8 mouse cellular contexts compared by ENCODE assay signal in genomic region chr9:21090972-21091706, GRCm38 (mm10). TPM values are rescaled to one million over a fixed set of nuclear protein-coding genes. Genes with fewer than 3 reads are reported as not detected.
DNase-seq lines count a peak whose midpoint lies in the region; ATAC-seq and TF ChIP-seq lines count a peak whose summit lies in the region.

No protein-coding gene starts in this region.

- ATAC-seq in lung, embryonic 16.5 days (ENCODE audit: low read depth) = peak; percentile 2; the same call in 1 of the 2 replicates
- ATAC-seq in intestine, embryonic 15.5 days = peak; percentile 58
- ATAC-seq in midbrain, postnatal 0 days (ENCODE audit: low FRiP score) = peak; percentile 18; the same call in 1 of the 2 replicates

- no peak for DNase-seq in lung, postnatal 25 days (ENCODE audit: low spot score)
- DNase-seq in midbrain, postnatal 0 days (ENCODE audit: low spot score) = no peak
- no peak for DNase-seq in c-Kit-positive CD71-positive TER-119-positive erythroid progenitor cells, embryonic 14.5 days (ENCODE audit: low spot score)
- no peak for DNase-seq in gastrocnemius, adult 18-20 months (ENCODE audit: low spot score)
- DNase-seq in adrenal gland, adult 8-10 months = no peak

- H3K4me3 ChIP-seq in lung, embryonic 16.5 days (ENCODE audit: low read length) = peak overlapping the region; percentile 85
- peak overlapping the region; percentile 84 for H3K4me3 ChIP-seq in embryonic fibroblast, embryonic 13.5 days (ENCODE audit: insufficient read depth, low read length)
- peak overlapping the region; percentile 71 for H3K4me3 ChIP-seq in intestine, embryonic 15.5 days (replicated peaks)
- peak overlapping the region; percentile 65 for H3K4me3 ChIP-seq in midbrain, postnatal 0 days (ENCODE audit: low read depth, low read length)

- no peaks in the 10 kb centered on the region for H3K9me3 ChIP-seq in lung, embryonic 16.5 days (ENCODE audit: control insufficient read depth, low read length)
- no peaks in the 10 kb centered on the region for H3K9me3 ChIP-seq in intestine, embryonic 15.5 days
- H3K9me3 ChIP-seq in midbrain, postnatal 0 days (ENCODE audit: low read length) = no peaks in the 10 kb centered on the region

- H3K36me3 ChIP-seq in lung, embryonic 16.5 days (ENCODE audit: control insufficient read depth, insufficient read depth, low read length) = peaks cover 22% of the 10 kb centered on the region
- peaks cover 27% of the 10 kb centered on the region for H3K36me3 ChIP-seq in intestine, embryonic 15.5 days
- peaks cover 27% of the 10 kb centered on the region for H3K36me3 ChIP-seq in midbrain, postnatal 0 days (ENCODE audit: insufficient read depth, low read length)

- H3K27ac ChIP-seq in lung, embryonic 16.5 days (ENCODE audit: low read length) = peak overlapping the region; percentile 88
- H3K27ac ChIP-seq in embryonic fibroblast, embryonic 13.5 days (ENCODE audit: insufficient read depth, low read length) = no peak overlapping the region; the same call in 1 of the 2 replicates
- peak overlapping the region; percentile 95 for H3K27ac ChIP-seq in intestine, embryonic 15.5 days
- peak overlapping the region; percentile 92 for H3K27ac ChIP-seq in midbrain, postnatal 0 days (ENCODE audit: low read depth, low read length)

- peaks cover 9% of the 10 kb centered on the region for H3K4me1 ChIP-seq in lung, embryonic 16.5 days (replicated peaks; ENCODE audit: control insufficient read depth, insufficient read depth, low read length)
- H3K4me1 ChIP-seq in embryonic fibroblast, embryonic 13.5 days (ENCODE audit: control insufficient read depth, insufficient read depth, low read length) = no peaks in the 10 kb centered on the region
- peaks cover 28% of the 10 kb centered on the region for H3K4me1 ChIP-seq in intestine, embryonic 15.5 days (replicated peaks)
- H3K4me1 ChIP-seq in midbrain, postnatal 0 days (ENCODE audit: insufficient read depth, low read length) = peaks cover 9% of the 10 kb centered on the region

- no peak for TF ChIP-seq CTCF in embryonic fibroblast, embryonic 13.5 days (IDR thresholded peaks at IDR 0.05; ENCODE audit: borderline replicate concordance, insufficient read depth, low read length)
- TF ChIP-seq CTCF in midbrain, postnatal 0 days (IDR thresholded peaks at IDR 0.05) = no peak

- H3K27me3 ChIP-seq in lung, embryonic 16.5 days (ENCODE audit: control insufficient read depth, insufficient read depth, low read depth, low read length) = no peaks in the 10 kb centered on the region
- no peaks in the 10 kb centered on the region for H3K27me3 ChIP-seq in intestine, embryonic 15.5 days (replicated peaks)
- H3K27me3 ChIP-seq in midbrain, postnatal 0 days (ENCODE audit: insufficient read depth, low read length) = no peaks in the 10 kb centered on the region

- no peak for TF ChIP-seq POLR2A in embryonic fibroblast, embryonic 13.5 days (IDR thresholded peaks at IDR 0.05; ENCODE audit: low read depth, low read length)

- H3K9ac ChIP-seq in lung, embryonic 16.5 days (ENCODE audit: low read length) = peak overlapping the region; percentile 83
- H3K9ac ChIP-seq in intestine, embryonic 15.5 days = peak overlapping the region; percentile 75
- peak overlapping the region; percentile 67 for H3K9ac ChIP-seq in midbrain, postnatal 0 days (replicated peaks; ENCODE audit: low read length, poor library complexity, severe bottlenecking)

- 2% methylated on average over 24 of the region's 24 CpGs for WGBS in lung, embryonic 16.5 days
- 2% methylated on average over 24 of the region's 24 CpGs for WGBS in intestine, embryonic 15.5 days
- 2% methylated on average over 24 of the region's 24 CpGs for WGBS in midbrain, postnatal 0 days

- peak overlapping the region; percentile 91 for H3K4me2 ChIP-seq in lung, embryonic 16.5 days (ENCODE audit: low read depth, low read length)
- peak overlapping the region; percentile 76 for H3K4me2 ChIP-seq in intestine, embryonic 15.5 days (replicated peaks)
- peak overlapping the region; percentile 84 for H3K4me2 ChIP-seq in midbrain, postnatal 0 days (ENCODE audit: low read depth, low read length, poor library complexity, severe bottlenecking)

RNA-seq across cellular contexts. Expression of gene Gm38431, which starts 0.7 kb away (rescaled TPM):
- polyA plus RNA-seq in lung, embryonic 16.5 days (2015; fragmentation: Nextera tagmentation; extraction: Ambion mirVana) = 1.2 and 3.3 TPM in 2 replicates
- polyA plus RNA-seq in embryonic fibroblast, embryonic 13.5 days (2011; ENCODE audit: insufficient read length, low read depth, missing spikeins) = 2.4 and 5.2 TPM in 2 replicates
- 1.0 and 2.4 TPM in 2 replicates for polyA plus RNA-seq in intestine, embryonic 15.5 days (2015; fragmentation: Nextera tagmentation; extraction: Ambion mirVana)
- 2.1 and 5.8 TPM in 2 replicates for total RNA-seq in midbrain, postnatal 0 days (2014; rRNA removed)
- 0.38 and 0.48 TPM in 2 replicates for polyA plus RNA-seq in midbrain, postnatal 0 days (2015; fragmentation: Nextera tagmentation; extraction: Ambion mirVana)
- total RNA-seq in gastrocnemius, adult 18-20 months (2021) = under 1 TPM; 0.43 to 0.64 TPM
- 1 to 10 TPM in 3 of 4 experiments, under 1 TPM in 1; 0.49 to 3.2 (median 2.3) TPM for total RNA-seq in adrenal gland, adult 8-10 months (2022)

RNA-seq across cellular contexts. Expression of gene Raver1, which starts 0.7 kb away (rescaled TPM):
- 56.8 and 69.1 TPM in 2 replicates for polyA plus RNA-seq in lung, embryonic 16.5 days (2015; fragmentation: Nextera tagmentation; extraction: Ambion mirVana)
- polyA plus RNA-seq in embryonic fibroblast, embryonic 13.5 days (2011; ENCODE audit: insufficient read length, low read depth, missing spikeins) = 34.2 and 40.8 TPM in 2 replicates
- 64.5 and 66.5 TPM in 2 replicates for polyA plus RNA-seq in intestine, embryonic 15.5 days (2015; fragmentation: Nextera tagmentation; extraction: Ambion mirVana)
- total RNA-seq in midbrain, postnatal 0 days (2014; rRNA removed) = 38.7 and 41.0 TPM in 2 replicates
- 20.2 and 20.7 TPM in 2 replicates for polyA plus RNA-seq in midbrain, postnatal 0 days (2015; fragmentation: Nextera tagmentation; extraction: Ambion mirVana)
- total RNA-seq in gastrocnemius, adult 18-20 months (2021) = 10 to 100 TPM; 16.8 to 20.2 TPM
- total RNA-seq in adrenal gland, adult 8-10 months (2022) = 10 to 100 TPM; 43.9 to 78.6 (median 56.6) TPM

RNA-seq across cellular contexts. Expression of gene Fdx1l, which starts 17.7 kb away (rescaled TPM):
- polyA plus RNA-seq in lung, embryonic 16.5 days (2015; fragmentation: Nextera tagmentation; extraction: Ambion mirVana) = 44.1 and 46.5 TPM in 2 replicates
- polyA plus RNA-seq in embryonic fibroblast, embryonic 13.5 days (2011; ENCODE audit: insufficient read length, low read depth, missing spikeins) = 20.9 and 29.0 TPM in 2 replicates
- polyA plus RNA-seq in intestine, embryonic 15.5 days (2015; fragmentation: Nextera tagmentation; extraction: Ambion mirVana) = 57.3 and 68.2 TPM in 2 replicates
- total RNA-seq in midbrain, postnatal 0 days (2014; rRNA removed) = 67.3 and 81.3 TPM in 2 replicates
- 86.5 and 95.3 TPM in 2 replicates for polyA plus RNA-seq in midbrain, postnatal 0 days (2015; fragmentation: Nextera tagmentation; extraction: Ambion mirVana)
- 10 to 100 TPM; 46.9 to 48.4 TPM for total RNA-seq in gastrocnemius, adult 18-20 months (2021)
- 10 to 100 TPM; 40.3 to 55.0 (median 45.6) TPM for total RNA-seq in adrenal gland, adult 8-10 months (2022)

RNA-seq across cellular contexts. Expression of gene Gm49373, which starts 18.2 kb away (rescaled TPM):
- polyA plus RNA-seq in lung, embryonic 16.5 days (2015; fragmentation: Nextera tagmentation; extraction: Ambion mirVana) = 0.09 and 0.49 TPM in 2 replicates
- 0.35 and 0.44 TPM in 2 replicates for polyA plus RNA-seq in embryonic fibroblast, embryonic 13.5 days (2011; ENCODE audit: insufficient read length, low read depth, missing spikeins)
- polyA plus RNA-seq in intestine, embryonic 15.5 days (2015; fragmentation: Nextera tagmentation; extraction: Ambion mirVana) = 0.40 and 0.59 TPM in 2 replicates
- 2.4 and 2.7 TPM in 2 replicates for total RNA-seq in midbrain, postnatal 0 days (2014; rRNA removed)
- 0.90 and 0.94 TPM in 2 replicates for polyA plus RNA-seq in midbrain, postnatal 0 days (2015; fragmentation: Nextera tagmentation; extraction: Ambion mirVana)
- total RNA-seq in gastrocnemius, adult 18-20 months (2021) = under 1 TPM; 0.17 to 0.34 TPM
- under 1 TPM; 0.24 to 0.68 (median 0.42) TPM for total RNA-seq in adrenal gland, adult 8-10 months (2022)

RNA-seq across cellular contexts. Expression of gene Zglp1, which starts 24.2 kb away (rescaled TPM):
- 1.1 and 1.2 TPM in 2 replicates for polyA plus RNA-seq in lung, embryonic 16.5 days (2015; fragmentation: Nextera tagmentation; extraction: Ambion mirVana)
- polyA plus RNA-seq in embryonic fibroblast, embryonic 13.5 days (2011; ENCODE audit: insufficient read length, low read depth, missing spikeins) = not detected in 2 replicates
- polyA plus RNA-seq in intestine, embryonic 15.5 days (2015; fragmentation: Nextera tagmentation; extraction: Ambion mirVana) = 1.0 and 1.1 TPM in 2 replicates
- total RNA-seq in midbrain, postnatal 0 days (2014; rRNA removed) = 10.7 TPM in 1 of 2 replicates, not detected in the other
- polyA plus RNA-seq in midbrain, postnatal 0 days (2015; fragmentation: Nextera tagmentation; extraction: Ambion mirVana) = 0.20 TPM in 1 of 2 replicates, not detected in the other
- total RNA-seq in gastrocnemius, adult 18-20 months (2021) = not detected
- under 1 TPM in 1 of 4 experiments, not detected in 3; 0.70 TPM for total RNA-seq in adrenal gland, adult 8-10 months (2022)

Comparison
In these comparisons a context has a peak if more than half of its experiments do, and no peak if none do; other contexts are left out.
1. ATAC-seq: peak in every context shown above with its lines; median percentile 58 in intestine, embryonic 15.5 days; 18 in midbrain, postnatal 0 days; 2 in lung, embryonic 16.5 days.